Comparison of ENCODE assay signal across 8 mouse cellular contexts in genomic region chr16:98081550-98081888, GRCm38 (mm10). TPM values are rescaled to one million over a fixed set of nuclear protein-coding genes. Genes with fewer than 3 reads are reported as not detected.
DNase-seq lines count a peak whose midpoint lies in the region; ATAC-seq and TF ChIP-seq lines count a peak whose summit lies in the region.
"Not testable (repeated sequence)": the region's sequence is repeated elsewhere in the genome, so short reads cannot be mapped to it uniquely, and the experiment has no call there.

No protein-coding gene starts in this region.

- peak overlapping the region; percentile 62 for H3K9ac ChIP-seq in forebrain, embryonic 12.5 days
- peak overlapping the region; percentile 60 for H3K9ac ChIP-seq in heart, postnatal 0 days (replicated peaks; ENCODE audit: low read depth, low read length)
- peak overlapping the region; percentile 76 for H3K9ac ChIP-seq in kidney, embryonic 16.5 days (replicated peaks; ENCODE audit: low read length)
- peak overlapping the region; percentile 84 for H3K9ac ChIP-seq in liver, postnatal 0 days (replicated peaks)
- H3K9ac ChIP-seq in midbrain, embryonic 15.5 days, result peak overlapping the region; percentile 53
- H3K9ac ChIP-seq in stomach, embryonic 15.5 days, result peak overlapping the region; percentile 29; the same call in 1 of the 2 replicates

- H3K4me2 ChIP-seq in forebrain, embryonic 12.5 days, result peak overlapping the region; percentile 65
- H3K4me2 ChIP-seq in heart, postnatal 0 days (ENCODE audit: low read depth, low read length), result peak overlapping the region; percentile 87
- H3K4me2 ChIP-seq in kidney, embryonic 16.5 days (replicated peaks; ENCODE audit: low read depth, low read length), result peak overlapping the region; percentile 67
- H3K4me2 ChIP-seq in liver, postnatal 0 days (ENCODE audit: low read depth, low read length), result peak overlapping the region; percentile 93
- peak overlapping the region; percentile 86 for H3K4me2 ChIP-seq in midbrain, embryonic 15.5 days
- H3K4me2 ChIP-seq in stomach, embryonic 15.5 days, result peak overlapping the region; percentile 70

- TF ChIP-seq EP300 in heart, postnatal 0 days (IDR thresholded peaks at IDR 0.05; ENCODE audit: low read depth); liver, postnatal 0 days (IDR thresholded peaks at IDR 0.05; ENCODE audit: low read depth): not testable (repeated sequence)

- H3K27ac ChIP-seq in forebrain, embryonic 12.5 days, result peak overlapping the region; percentile 82
- H3K27ac ChIP-seq in heart, postnatal 0 days (ENCODE audit: low read depth), result peak overlapping the region; percentile 64
- peak overlapping the region; percentile 88 for H3K27ac ChIP-seq in kidney, embryonic 16.5 days (ENCODE audit: low read length)
- not testable (repeated sequence) for H3K27ac ChIP-seq in liver, postnatal 0 days (ENCODE audit: low read depth)
- peak overlapping the region; percentile 45 for H3K27ac ChIP-seq in midbrain, embryonic 15.5 days
- peak overlapping the region; percentile 83 for H3K27ac ChIP-seq in stomach, embryonic 15.5 days

- not testable (repeated sequence) for H3K4me1 ChIP-seq in forebrain, embryonic 12.5 days; heart, postnatal 0 days (ENCODE audit: control insufficient read depth, insufficient read depth); kidney, embryonic 16.5 days (ENCODE audit: insufficient read depth, low read length); stomach, embryonic 15.5 days
- peaks cover 10% of the 10 kb centered on the region; the same call in 1 of the 2 replicates for H3K4me1 ChIP-seq in liver, postnatal 0 days (ENCODE audit: insufficient read depth)
- peaks cover 12% of the 10 kb centered on the region for H3K4me1 ChIP-seq in midbrain, embryonic 15.5 days

- TF ChIP-seq CTCF in heart, postnatal 0 days (IDR thresholded peaks at IDR 0.05; ENCODE audit: low read depth); liver, postnatal 0 days (IDR thresholded peaks at IDR 0.05; ENCODE audit: low read depth): not testable (repeated sequence)

- peak overlapping the region; percentile 74 for H3K4me3 ChIP-seq in forebrain, embryonic 12.5 days (replicated peaks)
- H3K4me3 ChIP-seq in heart, postnatal 0 days (ENCODE audit: low read depth, low read length), result peak overlapping the region; percentile 77
- peak overlapping the region; percentile 72 for H3K4me3 ChIP-seq in kidney, embryonic 16.5 days (ENCODE audit: low read length)
- peak overlapping the region; percentile 89 for H3K4me3 ChIP-seq in liver, postnatal 0 days (ENCODE audit: low read depth, low read length)
- peak overlapping the region; percentile 88 for H3K4me3 ChIP-seq in midbrain, embryonic 15.5 days
- H3K4me3 ChIP-seq in stomach, embryonic 15.5 days (replicated peaks), result peak overlapping the region; percentile 82

- under 1% methylated on average over 9 of the region's 9 CpGs for WGBS in forebrain, embryonic 12.5 days
- WGBS in heart, postnatal 0 days, result under 1% methylated on average over 9 of the region's 9 CpGs
- 2% methylated on average over 9 of the region's 9 CpGs for WGBS in kidney, embryonic 16.5 days
- under 1% methylated on average over 9 of the region's 9 CpGs for WGBS in liver, postnatal 0 days (ENCODE audit: insufficient replicate concordance)
- WGBS in midbrain, embryonic 15.5 days, result under 1% methylated on average over 9 of the region's 9 CpGs
- under 1% methylated on average over 9 of the region's 9 CpGs for WGBS in stomach, embryonic 15.5 days

- not testable (repeated sequence) for H3K27me3 ChIP-seq in forebrain, embryonic 12.5 days; heart, postnatal 0 days (ENCODE audit: control insufficient read depth, insufficient read depth, low read length); kidney, embryonic 16.5 days (ENCODE audit: insufficient read depth, low read length); liver, postnatal 0 days (ENCODE audit: insufficient read depth, low read length); midbrain, embryonic 15.5 days (replicated peaks); stomach, embryonic 15.5 days (replicated peaks)

- DNase-seq in ES-CJ7 (ENCODE audit: low read depth, low spot score), result peak; percentile 6
- peak; percentile 47 for DNase-seq in cerebellum, adult 9-10 months
- DNase-seq in heart, postnatal 0 days (ENCODE audit: low spot score), result not testable (repeated sequence)
- peak; percentile 13 for DNase-seq in liver, postnatal 0 days

- H3K36me3 ChIP-seq in forebrain, embryonic 12.5 days (replicated peaks); heart, postnatal 0 days (replicated peaks; ENCODE audit: control insufficient read depth, insufficient read depth, low read length); kidney, embryonic 16.5 days (ENCODE audit: insufficient read depth, low read length); liver, postnatal 0 days (replicated peaks; ENCODE audit: insufficient read depth, low read length); midbrain, embryonic 15.5 days (replicated peaks); stomach, embryonic 15.5 days: not testable (repeated sequence)

- not testable (repeated sequence) for H3K9me3 ChIP-seq in forebrain, embryonic 12.5 days; heart, postnatal 0 days (replicated peaks; ENCODE audit: control insufficient read depth, low read length); kidney, embryonic 16.5 days (ENCODE audit: low read length); liver, postnatal 0 days (ENCODE audit: low read length); midbrain, embryonic 15.5 days; stomach, embryonic 15.5 days

- ATAC-seq in forebrain, embryonic 12.5 days (ENCODE audit: low FRiP score), result peak; percentile 70; the same call in 1 of the 2 replicates
- peak; percentile 19 for ATAC-seq in heart, postnatal 0 days (ENCODE audit: insufficient read depth, low read depth)
- ATAC-seq in kidney, embryonic 16.5 days (ENCODE audit: low FRiP score, low TSS enrichment), result peak; percentile 46; the same call in 1 of the 2 replicates
- ATAC-seq in liver, postnatal 0 days, result peak; percentile 5
- ATAC-seq in midbrain, embryonic 15.5 days (replicated peaks), result not testable (repeated sequence)
- ATAC-seq in stomach, embryonic 15.5 days (ENCODE audit: insufficient read depth, low FRiP score, low read depth), result 0 out of 2 replicates have a peak, but pooled peaks have one; percentile 14

RNA-seq across cellular contexts. Expression of gene A630089N07Rik, which starts 0.7 kb away (rescaled TPM):
- 24.1 and 30.6 TPM in 2 replicates for polyA plus RNA-seq in forebrain, embryonic 12.5 days (2016; fragmentation: Nextera tagmentation; extraction: Ambion mirVana)
- 0.43 and 2.0 TPM in 2 replicates for total RNA-seq in heart, postnatal 0 days (2014; rRNA removed; ENCODE audit: low replicate concordance)
- polyA plus RNA-seq in heart, postnatal 0 days (2015; fragmentation: Nextera tagmentation; extraction: Ambion mirVana), result 2.7 and 3.4 TPM in 2 replicates
- polyA plus RNA-seq in kidney, embryonic 16.5 days (2015; fragmentation: Nextera tagmentation; extraction: Ambion mirVana), result 19.9 and 24.9 TPM in 2 replicates
- polyA plus RNA-seq in liver, postnatal 0 days (2015; fragmentation: Nextera tagmentation; extraction: Ambion mirVana), result 2.3 and 3.0 TPM in 2 replicates
- 13.1 and 13.9 TPM in 2 replicates for polyA plus RNA-seq in midbrain, embryonic 15.5 days (2015; fragmentation: Nextera tagmentation; extraction: Ambion mirVana)
- polyA plus RNA-seq in stomach, embryonic 15.5 days (2015; fragmentation: Nextera tagmentation; extraction: Ambion mirVana), result 20.7 and 22.5 TPM in 2 replicates

Comparison
In these comparisons a context has a peak if more than half of its experiments do, and no peak if none do; other contexts are left out.
1. H3K9ac ChIP-seq: peak in every context shown above with its lines; median percentile 84 in liver, postnatal 0 days; 76 in kidney, embryonic 16.5 days; 62 in forebrain, embryonic 12.5 days; 60 in heart, postnatal 0 days; 53 in midbrain, embryonic 15.5 days; 29 in stomach, embryonic 15.5 days.